Mouse (Mus musculus): ENCODE data around the gene Zfp981.
"Not testable (repeated sequence)": the region's sequence is repeated elsewhere in the genome, so short reads cannot be mapped to it uniquely, and the experiment has no call there.

The Zfp981 gene

GRCm38 (mm10) chr4:146579905-146580873, 78.4 kb downstream of the Zfp981 start:
- POLR2A ChIA-PET, CTCF ChIA-PET: not testable (repeated sequence)

Data from embryonic stem cell, embryonic (primary cell).